12 mouse cellular contexts compared by ENCODE assay signal in genomic region chr2:50150203-50150590, GRCm38 (mm10).
DNase-seq lines count a peak whose midpoint lies in the region; ATAC-seq lines count a peak whose summit lies in the region.
"Had no signal": no experiment of that assay in that cellular context is flagged by ENCODE, and none has a peak within 500 bp of the region (broad histone marks: within the 10 kb centered on the region; RNA-seq: fewer than 3 reads in every experiment).

No protein-coding gene starts in this region.

- ATAC-seq in hindbrain, embryonic 11.5 days (ENCODE audit: low FRiP score): peak; percentile 66; the same call in 1 of the 2 replicates
- ATAC-seq in hindbrain, embryonic 14.5 days (ENCODE audit: low FRiP score): peak; percentile 72; the same call in 1 of the 2 replicates
- ATAC-seq in neural tube, embryonic 14.5 days (ENCODE audit: low read depth): peak; percentile 93
- ATAC-seq: activated CD4-positive, CD25-positive, alpha-beta regulatory T cell, adult 4 months had no signal

- H3K9ac ChIP-seq in hindbrain, embryonic 11.5 days (ENCODE audit: low read depth, low read length): no peak overlapping the region
- H3K9ac ChIP-seq in hindbrain, embryonic 14.5 days: no peak overlapping the region
- H3K9ac ChIP-seq in neural tube, embryonic 14.5 days (replicated peaks; ENCODE audit: low read depth, low read length): no peak overlapping the region

- no peak overlapping the region for H3K27ac ChIP-seq in hindbrain, embryonic 11.5 days (ENCODE audit: low read depth, low read length)
- no peak overlapping the region for H3K27ac ChIP-seq in hindbrain, embryonic 10.5 days
- H3K27ac ChIP-seq in hindbrain, embryonic 14.5 days: no peak overlapping the region
- no peak overlapping the region for H3K27ac ChIP-seq in neural tube, embryonic 14.5 days (ENCODE audit: low read depth, low read length)

- DNase-seq in hindbrain, embryonic 11.5 days (ENCODE audit: low spot score): no peak
- DNase-seq in hindbrain, embryonic 10.5 days (ENCODE audit: low spot score): no peak
- DNase-seq in hindbrain, embryonic 14.5 days (ENCODE audit: low spot score): no peak
- DNase-seq in lung, adult 18-20 months: peak; percentile 22 to 55
- DNase-seq in left cerebral cortex, adult 9 months (ENCODE audit: low spot score in 2 of 2): no peak
- no peak for DNase-seq in thymus, adult 18-20 months
- DNase-seq in cerebellum, postnatal 4 days (ENCODE audit: low spot score in 2 of 2): no peak
- DNase-seq: cerebellum, adult 9-11 months; right cerebral cortex, postnatal 25 days; thymus, postnatal 14 days had no signal

- no peak overlapping the region for H3K4me2 ChIP-seq in hindbrain, embryonic 11.5 days (replicated peaks; ENCODE audit: low read depth, low read length)
- H3K4me2 ChIP-seq in hindbrain, embryonic 14.5 days (replicated peaks): no peak overlapping the region
- no peak overlapping the region for H3K4me2 ChIP-seq in neural tube, embryonic 14.5 days (ENCODE audit: low read depth, low read length)

- no peaks in the 10 kb centered on the region for H3K9me3 ChIP-seq in hindbrain, embryonic 11.5 days (ENCODE audit: control insufficient read depth, low read length)
- H3K9me3 ChIP-seq in hindbrain, embryonic 10.5 days: no peaks in the 10 kb centered on the region
- no peaks in the 10 kb centered on the region for H3K9me3 ChIP-seq in hindbrain, embryonic 14.5 days (ENCODE audit: control insufficient read depth, low read length)
- H3K9me3 ChIP-seq in neural tube, embryonic 14.5 days (ENCODE audit: control insufficient read depth, low read length): no peaks in the 10 kb centered on the region

- no peaks in the 10 kb centered on the region for H3K36me3 ChIP-seq in hindbrain, embryonic 11.5 days (ENCODE audit: control insufficient read depth, insufficient read depth, low read length)
- no peaks in the 10 kb centered on the region for H3K36me3 ChIP-seq in hindbrain, embryonic 10.5 days
- H3K36me3 ChIP-seq in hindbrain, embryonic 14.5 days (replicated peaks; ENCODE audit: control insufficient read depth, insufficient read depth): no peaks in the 10 kb centered on the region
- H3K36me3 ChIP-seq in neural tube, embryonic 14.5 days (ENCODE audit: control insufficient read depth, insufficient read depth, low read length): no peaks in the 10 kb centered on the region

- WGBS in hindbrain, embryonic 11.5 days: 77% methylated on average over 7 of the region's 7 CpGs
- 87% methylated on average over 7 of the region's 7 CpGs for WGBS in hindbrain, embryonic 10.5 days
- WGBS in hindbrain, embryonic 14.5 days: 65% methylated on average over 7 of the region's 7 CpGs
- 53% methylated on average over 7 of the region's 7 CpGs for WGBS in neural tube, embryonic 14.5 days

- no peaks in the 10 kb centered on the region for H3K27me3 ChIP-seq in hindbrain, embryonic 11.5 days (ENCODE audit: control insufficient read depth, insufficient read depth, low read length)
- H3K27me3 ChIP-seq in hindbrain, embryonic 10.5 days (ENCODE audit: insufficient read depth, poor library complexity, severe bottlenecking): no peaks in the 10 kb centered on the region
- no peaks in the 10 kb centered on the region for H3K27me3 ChIP-seq in hindbrain, embryonic 14.5 days (ENCODE audit: control insufficient read depth, insufficient read depth, low read length)
- H3K27me3 ChIP-seq in neural tube, embryonic 14.5 days (ENCODE audit: control insufficient read depth, insufficient read depth, low read length): no peaks in the 10 kb centered on the region

- H3K4me1 ChIP-seq in hindbrain, embryonic 11.5 days (replicated peaks; ENCODE audit: control insufficient read depth, insufficient read depth, low read length): no peaks in the 10 kb centered on the region
- H3K4me1 ChIP-seq in hindbrain, embryonic 10.5 days (replicated peaks): no peaks in the 10 kb centered on the region; the same call in 1 of the 2 replicates
- H3K4me1 ChIP-seq in hindbrain, embryonic 14.5 days (replicated peaks; ENCODE audit: control insufficient read depth, insufficient read depth, low read length): no peaks in the 10 kb centered on the region; the same call in 1 of the 2 replicates
- no peaks in the 10 kb centered on the region for H3K4me1 ChIP-seq in neural tube, embryonic 14.5 days (ENCODE audit: control insufficient read depth, insufficient read depth, low read length)

- no peak overlapping the region for H3K4me3 ChIP-seq in hindbrain, embryonic 11.5 days (ENCODE audit: low read depth, low read length)
- H3K4me3 ChIP-seq in hindbrain, embryonic 10.5 days: no peak overlapping the region
- no peak overlapping the region for H3K4me3 ChIP-seq in hindbrain, embryonic 14.5 days (replicated peaks; ENCODE audit: low read length)
- H3K4me3 ChIP-seq in neural tube, embryonic 14.5 days (ENCODE audit: low read depth, low read length): no peak overlapping the region

Comparison
In these comparisons a context has a peak if more than half of its experiments do, and no peak if none do; other contexts are left out.
1. DNase-seq: peak in lung, adult 18-20 months (2 of 2); none in hindbrain, embryonic 11.5 days (single experiment), hindbrain, embryonic 10.5 days (single experiment), hindbrain, embryonic 14.5 days (single experiment), left cerebral cortex, adult 9 months (0 of 2), thymus, adult 18-20 months (0 of 2) and cerebellum, postnatal 4 days (0 of 2).
2. Peak in every context shown above with its lines, with median percentiles within 50 percentile points of each other: ATAC-seq.